Comparison of ENCODE assay signal across 7 mouse cellular contexts in genomic region chr2:35544717-35545116, GRCm38 (mm10). TPM values are rescaled to one million over a fixed set of nuclear protein-coding genes. Genes with fewer than 3 reads are reported as not detected.
DNase-seq lines count a peak whose midpoint lies in the region; ATAC-seq lines count a peak whose summit lies in the region.

No protein-coding gene starts in this region.

- intact Hi-C loops in gastrocnemius, postnatal 14 days (cut with DNase I; ENCODE audit: low total_unique reads): loop anchor here (2.0 to 10.0 kb wide), 3 partner anchors 103 to 384 kb away; no protein-coding TSS in a partner anchor
- intact Hi-C loops in left cerebral cortex, postnatal 36 days (cut with DNase I): loop anchor here (1.0 to 5.0 kb wide), 3 partner anchors 103 to 386 kb away; no protein-coding TSS in a partner anchor

- H3K4me2 ChIP-seq in intestine, embryonic 14.5 days (ENCODE audit: low read length): peak overlapping the region; percentile 63

- H3K4me1 ChIP-seq in intestine, embryonic 14.5 days (replicated peaks; ENCODE audit: control insufficient read depth, insufficient read depth, low read length): peaks cover 17% of the 10 kb centered on the region
- H3K4me1 ChIP-seq in midbrain, embryonic 10.5 days: peaks cover 18% of the 10 kb centered on the region

- no peaks in the 10 kb centered on the region for H3K27me3 ChIP-seq in intestine, embryonic 14.5 days (replicated peaks; ENCODE audit: control insufficient read depth, insufficient read depth, low read length)
- peaks cover 9% of the 10 kb centered on the region; the same call in 1 of the 2 replicates for H3K27me3 ChIP-seq in midbrain, embryonic 10.5 days (ENCODE audit: low read depth, poor library complexity, severe bottlenecking)

- WGBS in intestine, embryonic 14.5 days: 4% methylated on average over 14 of the region's 14 CpGs
- WGBS in midbrain, embryonic 10.5 days: 11% methylated on average over 14 of the region's 14 CpGs

- peak; percentile 62 for DNase-seq in adrenal gland, adult 2 months
- DNase-seq in cerebellum, postnatal 25 days: peak; percentile 85 to 89
- peak; percentile 66 for DNase-seq in gastrocnemius, postnatal 14 days
- peak; percentile 89 for DNase-seq in intestine, embryonic 14.5 days (ENCODE audit: low spot score)
- DNase-seq in left cerebral cortex, postnatal 36 days (ENCODE audit: low spot score in 2 of 2): peak; percentile 47 to 58
- DNase-seq in midbrain, embryonic 10.5 days (ENCODE audit: low spot score): peak; percentile 68
- DNase-seq in spleen, postnatal 10 days (ENCODE audit: low spot score in 2 of 2): peak; percentile 26 to 63

- ATAC-seq in intestine, embryonic 14.5 days (replicated peaks; ENCODE audit: low FRiP score, low TSS enrichment, low read depth): peak; percentile 74

- H3K27ac ChIP-seq in intestine, embryonic 14.5 days (ENCODE audit: low read depth): peak overlapping the region; percentile 65
- no peak overlapping the region for H3K27ac ChIP-seq in midbrain, embryonic 10.5 days (replicated peaks)

- no peaks in the 10 kb centered on the region for H3K36me3 ChIP-seq in intestine, embryonic 14.5 days (ENCODE audit: control insufficient read depth, insufficient read depth, low read length)
- H3K36me3 ChIP-seq in midbrain, embryonic 10.5 days: no peaks in the 10 kb centered on the region

- H3K9ac ChIP-seq in intestine, embryonic 14.5 days (ENCODE audit: low read length): 0 out of 2 replicates have a peak overlapping the region, but pooled peaks have one; percentile 35

- peak overlapping the region; percentile 13; the same call in 1 of the 2 replicates for H3K4me3 ChIP-seq in intestine, embryonic 14.5 days (ENCODE audit: low read depth, low read length)
- peak overlapping the region; percentile 21; the same call in 1 of the 2 replicates for H3K4me3 ChIP-seq in midbrain, embryonic 10.5 days

- H3K9me3 ChIP-seq in intestine, embryonic 14.5 days (ENCODE audit: control insufficient read depth, low read length): no peaks in the 10 kb centered on the region
- no peaks in the 10 kb centered on the region for H3K9me3 ChIP-seq in midbrain, embryonic 10.5 days (replicated peaks)

RNA-seq across cellular contexts. Expression of gene Dab2ip, which starts 13.3 kb away (rescaled TPM):
- total RNA-seq in adrenal gland, adult 2 months (2021): 10 to 100 TPM; 69.4 to 82.3 TPM
- 191 and 192 TPM in 2 replicates for polyA plus RNA-seq in adrenal gland, adult 2 months (2012; rRNA removed)
- 10 to 100 TPM; 42.8 to 46.3 TPM for total RNA-seq in gastrocnemius, postnatal 14 days (2021)
- polyA plus RNA-seq in intestine, embryonic 14.5 days (2014; fragmentation: Nextera tagmentation; extraction: Ambion mirVana): 43.3 and 47.8 TPM in 2 replicates
- 100 to 1,000 TPM; 144 to 156 TPM for total RNA-seq in left cerebral cortex, postnatal 36 days (2021)
- 19.7 and 24.7 TPM in 2 replicates for polyA plus RNA-seq in midbrain, embryonic 10.5 days (2016; fragmentation: Nextera tagmentation; extraction: Ambion mirVana)
